Mouse (Mus musculus): ENCODE results near the gene Esrrg.

DNA sequence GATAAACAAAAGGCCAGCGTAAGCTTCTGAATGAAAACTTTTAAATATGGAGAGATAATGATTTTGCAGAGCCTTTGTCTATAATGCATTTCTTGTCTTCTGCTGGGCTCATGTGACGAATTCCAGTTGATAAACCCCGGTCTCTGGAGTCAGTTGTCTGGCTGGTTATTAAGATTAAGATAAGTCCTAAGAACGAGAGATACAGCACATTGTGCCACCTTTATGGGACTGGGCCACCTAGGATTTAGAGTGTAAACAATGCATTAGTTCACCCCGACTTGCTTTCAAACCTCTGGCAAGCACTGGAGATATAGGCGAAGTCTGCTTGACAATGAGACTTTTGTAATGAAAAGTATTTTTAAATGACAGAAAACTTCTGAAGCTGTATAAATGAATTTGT, 264.2 kb downstream of the Esrrg start:
- TF ChIP-seq CTCF (IDR thresholded peaks at IDR 0.05; ENCODE audit: borderline replicate concordance, control insufficient read depth, extremely low read depth, insufficient read depth, low read length, poor library complexity) = no peak
- TF ChIP-seq POLR2A (IDR thresholded peaks at IDR 0.05; ENCODE audit: control insufficient read depth, extremely low read depth, insufficient read depth, low read length, poor library complexity) = no peak
